Mouse (Mus musculus): Measurements from ENCODE around the gene Galc. TPM values are rescaled to one million over a fixed set of nuclear protein-coding genes. Genes with fewer than 3 reads are reported as not detected.

Gene Galc
- polyA plus RNA-seq (2021; fragmentation: Nextera tagmentation) = 1.7 and 2.0 TPM in 2 replicates
- long read RNA-seq, experiment 1, partial matches to known transcripts = 0 of 1 reads
- long read RNA-seq, experiment 1, other reads (novel, unspliced or antisense) = 1 of 1 reads
- long read RNA-seq, experiment 2, transcript Galc-201 (17 exons, 3,832 nt) = major isoform, 9 of 13 reads
- long read RNA-seq, experiment 2, partial matches to known transcripts = 0 of 13 reads
- long read RNA-seq, experiment 2, other reads (novel, unspliced or antisense) = 4 of 13 reads

GRCm38 (mm10) chr12:98258845-98259517, at the start of gene Galc:
TSS of gene Galc (minus strand) at chr12:98259459.

GRCm38 (mm10) chr12:98268441-98269369, 9.4 kb upstream of the Galc start, which contains the start of gene Gpr65:
TSS of gene Gpr65 (plus strand) at chr12:98268635.

Other genes with a start within 250 kb of the Galc start
- gene Gpr65, start 9.2 kb upstream of the Galc start, polyA plus RNA-seq (2021; fragmentation: Nextera tagmentation) = 0.06 and 0.28 TPM in 2 replicates